Mouse (Mus musculus) forebrain, embryonic 11.5 days (tissue): ENCODE measurements around the gene Nme3. TPM values are rescaled to one million over a fixed set of nuclear protein-coding genes. Genes with fewer than 3 reads are reported as not detected.

Experiments
- ATAC-seq: fragments of 200-750 bp; cut with Nextera tagmentation; replicated peaks from 2 replicates; pipeline ENCODE4 v1.8.0; 2017; ENCODE audit warnings: moderate TSS enrichment; ENCODE audit not compliant: low FRiP score
- DNase-seq: peaks from one replicate; pipeline ENCODE4 v3.0.0-alpha.2; 2017; ENCODE audit warnings: low spot score
- H3K27ac ChIP-seq: fragments of 300-500 bp; sonication (generic); 2 replicates; pipeline ENCODE4 v1.5.1; 2014; ENCODE audit warnings: low read depth, low read length
- H3K27me3 ChIP-seq: fragments of 300-500 bp; sonication (generic); 2 replicates; pipeline ENCODE4 v1.6.1; 2014; ENCODE audit warnings: mild to moderate bottlenecking, low read length, mixed read lengths; ENCODE audit not compliant: control insufficient read depth, insufficient read depth
- H3K36me3 ChIP-seq: fragments of 300-500 bp; sonication (generic); 2 replicates; pipeline ENCODE4 v1.6.1; 2014; ENCODE audit warnings: mild to moderate bottlenecking, low read length, moderate library complexity, mixed read lengths; ENCODE audit not compliant: control insufficient read depth, insufficient read depth
- H3K4me1 ChIP-seq: fragments of 300-500 bp; sonication (generic); replicated peaks from 2 replicates; pipeline ENCODE4 v1.6.1; 2014; ENCODE audit warnings: low read length, mixed read lengths; ENCODE audit not compliant: control insufficient read depth, insufficient read depth
- H3K4me2 ChIP-seq: fragments of 300-500 bp; sonication (generic); 2 replicates; pipeline ENCODE4 v1.6.1; 2014; ENCODE audit warnings: low read depth, mild to moderate bottlenecking, low read length, moderate library complexity, mixed read lengths; ENCODE audit not compliant: severe bottlenecking
- H3K4me3 ChIP-seq: fragments of 300-500 bp; sonication (generic); 2 replicates; pipeline ENCODE4 v1.5.1; 2014; ENCODE audit warnings: low read depth, low read length
- H3K9ac ChIP-seq: fragments of 300-500 bp; sonication (generic); 2 replicates; pipeline ENCODE4 v1.6.1; 2014; ENCODE audit warnings: low read length
- H3K9me3 ChIP-seq: fragments of 300-500 bp; sonication (generic); 2 replicates; pipeline ENCODE4 v1.6.1; 2016; ENCODE audit warnings: low read length, mixed read lengths; ENCODE audit not compliant: control insufficient read depth
- WGBS: fragments of 180-500 bp; shearing (Covaris S2); extraction: QIAGEN DNeasy Blood & Tissue Kit; methylation state at CpG from one replicate; pipeline ENCODE4 v1.1.7; 2014; 5-methylcytosine and 5-hydroxymethylcytosine counted together
- polyA plus RNA-seq: library from polyadenylated mRNA; unstranded; fragments of >200 nt; fragmentation: Nextera tagmentation; extraction: Ambion mirVana; gene quantifications from 2 replicates; pipeline ENCODE4 v1.2.1, GENCODE M21; 2014

Nme3 gene
- polyA plus RNA-seq, 1 experiment from 2014 or later = 60.8 TPM

- H3K4me3 ChIP-seq = no peak overlapping the region
- 90% methylated on average over 6 of the region's 6 CpGs for WGBS
These were observed 3.7 kb downstream of the Nme3 start for GRCm38 (mm10) chr17:24900014-24900413.

GRCm38 (mm10) chr17:24902124-24902523, 5.8 kb downstream of the Nme3 start:
- no peaks in the 10 kb centered on the region for H3K9me3 ChIP-seq
- no peak overlapping the region for H3K9ac ChIP-seq
- H3K27me3 ChIP-seq = no peaks in the 10 kb centered on the region
- peaks cover 28% of the 10 kb centered on the region for H3K36me3 ChIP-seq
- WGBS = 93% methylated on average over 5 of the region's 5 CpGs
- no peak overlapping the region for H3K27ac ChIP-seq
- H3K4me1 ChIP-seq = peaks cover 3% of the 10 kb centered on the region; the same call in 1 of the 2 replicates
- H3K4me3 ChIP-seq = no peak overlapping the region
- DNase-seq (no peak), ATAC-seq (no peak)
- H3K4me2 ChIP-seq = no peak overlapping the region

More at GRCm38 (mm10) chr17:24900014-24900413, 3.7 kb downstream of the Nme3 start:
- DNase-seq = no peak
- H3K9ac ChIP-seq = no peak overlapping the region
- H3K4me2 ChIP-seq = no peak overlapping the region
- peaks cover 14% of the 10 kb centered on the region; the same call in 1 of the 2 replicates for H3K4me1 ChIP-seq
- ATAC-seq = no peak
- no peak overlapping the region for H3K27ac ChIP-seq
- H3K27me3 ChIP-seq = no peaks in the 10 kb centered on the region
- H3K36me3 ChIP-seq = peaks cover 26% of the 10 kb centered on the region
- no peaks in the 10 kb centered on the region for H3K9me3 ChIP-seq

- H3K9me3 ChIP-seq = no peaks in the 10 kb centered on the region
- no peak overlapping the region for H3K9ac ChIP-seq
- no peaks in the 10 kb centered on the region for H3K4me1 ChIP-seq
- no peak overlapping the region for H3K4me3 ChIP-seq
- no peak overlapping the region for H3K27ac ChIP-seq
- ATAC-seq (no peak), DNase-seq (no peak)
- WGBS = 67% methylated on average over 9 of the region's 9 CpGs
- H3K36me3 ChIP-seq = peaks cover 29% of the 10 kb centered on the region
- H3K4me2 ChIP-seq = no peak overlapping the region
- H3K27me3 ChIP-seq = no peaks in the 10 kb centered on the region
These were observed 6.6 kb downstream of the Nme3 start for GRCm38 (mm10) chr17:24902671-24903474.

GRCm38 (mm10) chr17:24903767-24904166, 7.5 kb downstream of the Nme3 start:
- DNase-seq (no peak), ATAC-seq (no peak)
- H3K9ac ChIP-seq = no peak overlapping the region
- 91% methylated on average over 9 of the region's 9 CpGs for WGBS
- no peak overlapping the region for H3K4me3 ChIP-seq
- no peak overlapping the region for H3K27ac ChIP-seq
- no peaks in the 10 kb centered on the region for H3K4me1 ChIP-seq
- H3K36me3 ChIP-seq = peaks cover 29% of the 10 kb centered on the region
- no peaks in the 10 kb centered on the region for H3K9me3 ChIP-seq
- H3K27me3 ChIP-seq = no peaks in the 10 kb centered on the region
- H3K4me2 ChIP-seq = no peak overlapping the region

GRCm38 (mm10) chr17:24907591-24907990, 11.3 kb downstream of the Nme3 start:
- Histone ChIP-seq H3K4me3 (no peak overlapping the region), H3K27ac (no peak overlapping the region), H3K36me3 (peaks cover 27% of the 10 kb centered on the region), H3K4me1 (no peaks in the 10 kb centered on the region), H3K9ac (no peak overlapping the region), H3K4me2 (no peak overlapping the region), H3K9me3 (no peaks in the 10 kb centered on the region), H3K27me3 (no peaks in the 10 kb centered on the region)
- DNase-seq (no peak), ATAC-seq (no peak)
- 92% methylated on average over 2 of the region's 2 CpGs for WGBS

- Histone ChIP-seq H3K9me3 (no peaks in the 10 kb centered on the region), H3K9ac (no peak overlapping the region), H3K4me2 (no peak overlapping the region), H3K4me3 (no peak overlapping the region), H3K36me3 (peaks cover 19% of the 10 kb centered on the region), H3K27ac (no peak overlapping the region), H3K4me1 (no peaks in the 10 kb centered on the region), H3K27me3 (no peaks in the 10 kb centered on the region)
- no peak for ATAC-seq
- no peak for DNase-seq
These were observed 17.7 kb downstream of the Nme3 start for GRCm38 (mm10) chr17:24913984-24914383.

GRCm38 (mm10) chr17:24923246-24923645, 26.9 kb downstream of the Nme3 start:
- Histone ChIP-seq H3K4me2 (no peak overlapping the region), H3K36me3 (peaks cover 7% of the 10 kb centered on the region; the same call in 1 of the 2 replicates)
- WGBS = 94% methylated on average over 1 of the region's 1 CpGs

GRCm38 (mm10) chr17:24929506-24929905, 33.2 kb downstream of the Nme3 start:
- Histone ChIP-seq H3K27me3 (no peaks in the 10 kb centered on the region), H3K9ac (no peak overlapping the region), H3K9me3 (no peaks in the 10 kb centered on the region), H3K4me2 (no peak overlapping the region), H3K27ac (no peak overlapping the region), H3K36me3 (peaks cover 2% of the 10 kb centered on the region; the same call in 1 of the 2 replicates), H3K4me3 (no peak overlapping the region), H3K4me1 (no peaks in the 10 kb centered on the region)
- no peak for DNase-seq
- 86% methylated on average over 1 of the region's 1 CpGs for WGBS
- ATAC-seq = no peak

More at GRCm38 (mm10) chr17:24923246-24923645, 26.9 kb downstream of the Nme3 start:
- DNase-seq (no peak), ATAC-seq (no peak)
- no peak overlapping the region for H3K9ac ChIP-seq
- no peaks in the 10 kb centered on the region for H3K9me3 ChIP-seq
- no peaks in the 10 kb centered on the region for H3K4me1 ChIP-seq
- no peak overlapping the region for H3K27ac ChIP-seq
- H3K27me3 ChIP-seq = no peaks in the 10 kb centered on the region
- H3K4me3 ChIP-seq = no peak overlapping the region

GRCm38 (mm10) chr17:24932431-24932830, 36.1 kb downstream of the Nme3 start:
- Histone ChIP-seq H3K9ac (no peak overlapping the region), H3K4me2 (no peak overlapping the region), H3K9me3 (no peaks in the 10 kb centered on the region), H3K27me3 (no peaks in the 10 kb centered on the region), H3K4me3 (no peak overlapping the region), H3K4me1 (peaks cover 9% of the 10 kb centered on the region), H3K36me3 (no peaks in the 10 kb centered on the region; the same call in 1 of the 2 replicates), H3K27ac (no peak overlapping the region)
- no peak for ATAC-seq
- 92% methylated on average over 4 of the region's 4 CpGs for WGBS
- DNase-seq = no peak
